Mouse (Mus musculus) C2C12 (cell line): ENCODE measurements around the gene Xntrpc.

ENCODE experiments used
- CTCF ChIP-seq: IDR thresholded peaks from one replicate; pipeline ENCODE4 v1.5.1; 2011; ENCODE audit not compliant: control insufficient read depth, insufficient read depth, insufficient read length
- MAX ChIP-seq: IDR thresholded peaks from one replicate; pipeline ENCODE4 v1.6.1; 2011; ENCODE audit warnings: mild to moderate bottlenecking, control low read depth
- MYOG ChIP-seq: IDR thresholded peaks from one replicate; pipeline ENCODE4 v1.6.1; 2011; ENCODE audit not compliant: control insufficient read depth, insufficient read length; ENCODE audit errors: extremely low read depth
- USF1 ChIP-seq: IDR thresholded peaks from one replicate; pipeline ENCODE4 v1.6.1; 2011; ENCODE audit warnings: low read depth, mild to moderate bottlenecking, control low read depth, moderate library complexity

DNA sequence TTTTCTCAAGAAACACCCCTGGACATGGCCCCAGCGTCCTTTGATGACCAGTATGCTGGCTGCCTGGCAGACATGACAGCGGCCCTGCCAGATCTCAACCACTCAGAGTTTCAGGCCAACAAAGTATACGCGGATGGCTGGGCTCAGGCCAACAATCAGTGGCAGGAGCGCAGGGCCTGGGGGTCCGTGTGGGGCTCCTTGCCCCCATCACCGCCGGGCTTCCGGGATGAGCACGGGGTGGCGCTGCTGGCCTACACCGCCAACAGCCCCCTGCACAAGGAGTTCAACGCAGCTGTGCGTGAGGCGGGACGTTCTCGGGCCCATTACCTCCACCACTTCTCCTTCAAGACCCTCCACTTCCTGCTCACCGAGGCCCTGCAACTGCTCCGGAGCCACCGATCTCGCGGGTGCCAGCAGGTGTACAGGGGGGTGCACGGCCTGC, 41.2 kb downstream of the Xntrpc start:
- no peak for TF ChIP-seq CTCF
- no peak for TF ChIP-seq MAX
- no peak for TF ChIP-seq USF1
- no peak for TF ChIP-seq MYOG
